Mouse (Mus musculus) hindbrain, embryonic 16.5 days (tissue): ENCODE measurements around the gene Bpifb9b. TPM values are rescaled to one million over a fixed set of nuclear protein-coding genes. Genes with fewer than 3 reads are reported as not detected.
"Not testable (repeated sequence)": the region's sequence is repeated elsewhere in the genome, so short reads cannot be mapped to it uniquely, and the experiment has no call there.

Source experiments
- ATAC-seq: fragments of 200-750 bp; cut with Nextera tagmentation; 2 replicates; pipeline ENCODE4 v1.8.0; 2017; ENCODE audit warnings: moderate TSS enrichment, moderate library complexity
- H3K27ac ChIP-seq: fragments of 300-500 bp; sonication (generic); 2 replicates; pipeline ENCODE4 v1.5.1; 2014; ENCODE audit warnings: low read depth, mild to moderate bottlenecking, control low read depth, low read length, moderate library complexity
- H3K27me3 ChIP-seq: fragments of 300-500 bp; sonication (generic); replicated peaks from 2 replicates; pipeline ENCODE4 v1.6.1; 2014; ENCODE audit warnings: low read length; ENCODE audit not compliant: control insufficient read depth, insufficient read depth
- H3K36me3 ChIP-seq: fragments of 300-500 bp; sonication (generic); 2 replicates; pipeline ENCODE4 v1.6.1; 2014; ENCODE audit warnings: mild to moderate bottlenecking, low read length, moderate library complexity, mixed read lengths; ENCODE audit not compliant: control insufficient read depth, insufficient read depth
- H3K4me1 ChIP-seq: fragments of 300-500 bp; sonication (generic); 2 replicates; pipeline ENCODE4 v1.6.1; 2014; ENCODE audit warnings: low read depth, low read length; ENCODE audit not compliant: control insufficient read depth, insufficient read depth
- H3K4me2 ChIP-seq: fragments of 300-500 bp; sonication (generic); 2 replicates; pipeline ENCODE4 v1.6.1; 2014; ENCODE audit warnings: mild to moderate bottlenecking, low read length, control low read depth, moderate library complexity
- H3K4me3 ChIP-seq: fragments of 300-500 bp; sonication (generic); 2 replicates; pipeline ENCODE4 v1.5.1; 2014; ENCODE audit warnings: mild to moderate bottlenecking, low read length, control low read depth, moderate library complexity
- H3K9ac ChIP-seq: fragments of 300-500 bp; sonication (generic); 2 replicates; pipeline ENCODE4 v1.6.1; 2014; ENCODE audit warnings: low read depth, mild to moderate bottlenecking, control low read depth, low read length, moderate library complexity
- H3K9me3 ChIP-seq: fragments of 300-500 bp; sonication (generic); 2 replicates; pipeline ENCODE4 v1.6.1; 2014; ENCODE audit warnings: mild to moderate bottlenecking, low read length, moderate library complexity; ENCODE audit not compliant: control insufficient read depth
- WGBS: fragments of 180-500 bp; shearing (Covaris S2); extraction: QIAGEN DNeasy Blood & Tissue Kit; methylation state at CpG from one replicate; pipeline ENCODE4 v1.1.7; 2014; 5-methylcytosine and 5-hydroxymethylcytosine counted together
- polyA plus RNA-seq: library from polyadenylated mRNA; unstranded; fragments of >200 nt; fragmentation: Nextera tagmentation; extraction: Ambion mirVana; gene quantifications from 2 replicates; pipeline ENCODE4 v1.2.1, GENCODE M21; 2015

The Bpifb9b gene
- polyA plus RNA-seq, result not detected in 2 replicates

GRCm38 (mm10) chr2:154306927-154307326 is at the start of gene Bpifb9b:
Bpifb9b (plus strand) TSS chr2:154307227.
- H3K36me3 ChIP-seq, H3K4me1 ChIP-seq, H3K9me3 ChIP-seq, H3K4me3 ChIP-seq, H3K27me3 ChIP-seq, H3K9ac ChIP-seq, ATAC-seq, H3K27ac ChIP-seq, H3K4me2 ChIP-seq: not testable (repeated sequence)
- 85% methylated on average over 4 of the region's 4 CpGs for WGBS

GRCm38 (mm10) chr2:154257554-154257953 is 49.5 kb upstream of the Bpifb9b start, which contains the start of gene Bpifb9a:
Bpifb9a (plus strand) TSS chr2:154257854.
- not testable (repeated sequence) for H3K36me3 ChIP-seq, ATAC-seq, H3K4me2 ChIP-seq, H3K4me1 ChIP-seq, H3K9me3 ChIP-seq, H3K27ac ChIP-seq, H3K27me3 ChIP-seq, H3K4me3 ChIP-seq, H3K9ac ChIP-seq
- 86% methylated on average over 5 of the region's 5 CpGs for WGBS

- not testable (repeated sequence) for H3K9me3 ChIP-seq, H3K36me3 ChIP-seq, H3K27ac ChIP-seq, H3K4me1 ChIP-seq, ATAC-seq, H3K9ac ChIP-seq, H3K4me2 ChIP-seq, H3K4me3 ChIP-seq, H3K27me3 ChIP-seq
- 67% methylated on average over 2 of the region's 3 CpGs for WGBS
Measured at GRCm38 (mm10) chr2:154264397-154264796, 42.6 kb upstream of the Bpifb9b start.

- not testable (repeated sequence) for H3K36me3 ChIP-seq, ATAC-seq, H3K4me3 ChIP-seq, H3K9me3 ChIP-seq, H3K4me1 ChIP-seq, H3K9ac ChIP-seq, H3K27me3 ChIP-seq, H3K27ac ChIP-seq, H3K4me2 ChIP-seq
- WGBS, result 85% methylated on average over 3 of the region's 3 CpGs
Measured at GRCm38 (mm10) chr2:154291866-154292265, 15.2 kb upstream of the Bpifb9b start.

- H3K27me3 ChIP-seq, result no peaks in the 10 kb centered on the region
- no peak overlapping the region for H3K27ac ChIP-seq
- no peak for ATAC-seq
- no peak overlapping the region for H3K4me3 ChIP-seq
- H3K36me3 ChIP-seq, result no peaks in the 10 kb centered on the region
- H3K9ac ChIP-seq, result no peak overlapping the region
- H3K9me3 ChIP-seq, result no peaks in the 10 kb centered on the region
- 94% methylated on average over 1 of the region's 1 CpGs for WGBS
- no peaks in the 10 kb centered on the region for H3K4me1 ChIP-seq
- H3K4me2 ChIP-seq, result no peak overlapping the region
Measured at GRCm38 (mm10) chr2:154292833-154293232, 14.2 kb upstream of the Bpifb9b start.

GRCm38 (mm10) chr2:154294746-154295145 is 12.3 kb upstream of the Bpifb9b start:
- not testable (repeated sequence) for H3K36me3 ChIP-seq, H3K9ac ChIP-seq, H3K9me3 ChIP-seq, H3K4me2 ChIP-seq, H3K27me3 ChIP-seq, H3K27ac ChIP-seq, H3K4me3 ChIP-seq, ATAC-seq, H3K4me1 ChIP-seq
- WGBS, result under 1% methylated on average over 10 of the region's 10 CpGs

- no peaks in the 10 kb centered on the region for H3K36me3 ChIP-seq
Measured at GRCm38 (mm10) chr2:154300496-154300895, 6.5 kb upstream of the Bpifb9b start.

GRCm38 (mm10) chr2:154301763-154302162 is 5.3 kb upstream of the Bpifb9b start:
- no peak for ATAC-seq
- Histone ChIP-seq H3K4me1 (no peaks in the 10 kb centered on the region), H3K27ac (no peak overlapping the region), H3K36me3 (no peaks in the 10 kb centered on the region), H3K9ac (no peak overlapping the region), H3K27me3 (no peaks in the 10 kb centered on the region), H3K9me3 (no peaks in the 10 kb centered on the region), H3K4me2 (no peak overlapping the region), H3K4me3 (no peak overlapping the region)
- 88% methylated on average over 3 of the region's 3 CpGs for WGBS

More at GRCm38 (mm10) chr2:154300496-154300895, 6.5 kb upstream of the Bpifb9b start:
- Histone ChIP-seq H3K9ac (no peak overlapping the region), H3K9me3 (no peaks in the 10 kb centered on the region), H3K4me3 (no peak overlapping the region), H3K4me1 (no peaks in the 10 kb centered on the region), H3K27me3 (no peaks in the 10 kb centered on the region), H3K27ac (no peak overlapping the region), H3K4me2 (no peak overlapping the region)
- WGBS, result 9% methylated on average over 1 of the region's 1 CpGs
- no peak for ATAC-seq

- H3K4me1 ChIP-seq, H3K9ac ChIP-seq, H3K27me3 ChIP-seq, H3K9me3 ChIP-seq, ATAC-seq, H3K27ac ChIP-seq, H3K4me3 ChIP-seq, H3K4me2 ChIP-seq, H3K36me3 ChIP-seq: not testable (repeated sequence)
- WGBS, result 81% methylated on average over 1 of the region's 3 CpGs
Measured at GRCm38 (mm10) chr2:154304604-154305003, 2.4 kb upstream of the Bpifb9b start.

GRCm38 (mm10) chr2:154313771-154314170 is 6.7 kb downstream of the Bpifb9b start:
- not testable (repeated sequence) for H3K27ac ChIP-seq, H3K36me3 ChIP-seq, H3K4me3 ChIP-seq, ATAC-seq, H3K9me3 ChIP-seq, H3K27me3 ChIP-seq, H3K9ac ChIP-seq, H3K4me2 ChIP-seq, H3K4me1 ChIP-seq
- WGBS, result 87% methylated on average over 5 of the region's 5 CpGs
